Mouse (Mus musculus) stomach, postnatal 0 days (tissue): ENCODE data around the gene Rbms2. TPM values are rescaled to one million over a fixed set of nuclear protein-coding genes. Genes with fewer than 3 reads are reported as not detected.

ENCODE experiments used
- ATAC-seq: fragments of 200-750 bp; cut with Nextera tagmentation; 2 replicates; pipeline ENCODE4 v1.8.0; 2017; ENCODE audit not compliant: low FRiP score, low TSS enrichment
- DNase-seq: peaks from one replicate; pipeline ENCODE4 v3.0.0-alpha.2; 2016; ENCODE audit warnings: low spot score
- H3K27ac ChIP-seq: fragments of 300-500 bp; sonication (generic); replicated peaks from 2 replicates; pipeline ENCODE4 v1.5.1; 2014; ENCODE audit warnings: mild to moderate bottlenecking, control low read depth
- H3K27me3 ChIP-seq: fragments of 300-500 bp; sonication (generic); 2 replicates; pipeline ENCODE4 v1.6.1; 2014; ENCODE audit warnings: low read length; ENCODE audit not compliant: control insufficient read depth, insufficient read depth
- H3K36me3 ChIP-seq: fragments of 300-500 bp; sonication (generic); 2 replicates; pipeline ENCODE4 v1.6.1; 2014; ENCODE audit warnings: low read length, mixed read lengths; ENCODE audit not compliant: control insufficient read depth, insufficient read depth
- H3K4me1 ChIP-seq: fragments of 300-500 bp; sonication (generic); replicated peaks from 2 replicates; pipeline ENCODE4 v1.6.1; 2014; ENCODE audit warnings: antibody characterized with exemption; ENCODE audit not compliant: control insufficient read depth, insufficient read depth
- H3K4me2 ChIP-seq: fragments of 300-500 bp; sonication (generic); replicated peaks from 2 replicates; pipeline ENCODE4 v1.6.1; 2014; ENCODE audit warnings: low read depth, mild to moderate bottlenecking, control low read depth, moderate library complexity
- H3K4me3 ChIP-seq: fragments of 300-500 bp; sonication (generic); 2 replicates; pipeline ENCODE4 v1.5.1; 2014; ENCODE audit warnings: low read depth, low read length, control low read depth
- H3K9ac ChIP-seq: fragments of 300-500 bp; sonication (generic); 2 replicates; pipeline ENCODE4 v1.6.1; 2014; ENCODE audit warnings: mild to moderate bottlenecking, low read length, control low read depth, mixed read lengths
- H3K9me3 ChIP-seq: fragments of 300-500 bp; sonication (generic); 2 replicates; pipeline ENCODE4 v1.6.1; 2016; ENCODE audit warnings: low read length; ENCODE audit not compliant: control insufficient read depth
- CTCF ChIP-seq: IDR thresholded peaks from 2 replicates; pipeline ENCODE4 v1.5.1; 2016; ENCODE audit warnings: antibody characterized with exemption, low read depth, mild to moderate bottlenecking, moderate library complexity
- EP300 ChIP-seq: optimal IDR thresholded peaks from 2 replicates; pipeline ENCODE3; 2016; ENCODE audit warnings: antibody characterized with exemption
- WGBS: fragments of 180-500 bp; shearing (Covaris S2); extraction: QIAGEN DNeasy Blood & Tissue Kit; methylation state at CpG from one replicate; pipeline ENCODE4 v1.1.7; 2014; 5-methylcytosine and 5-hydroxymethylcytosine counted together
- polyA plus RNA-seq: library from polyadenylated mRNA; unstranded; fragments of >200 nt; fragmentation: Nextera tagmentation; extraction: Ambion mirVana; gene quantifications from 2 replicates; pipeline ENCODE4 v1.2.1, GENCODE M21; 2015

Gene Rbms2
- polyA plus RNA-seq, 1 experiment from 2014 or later = 15.5 TPM

DNA sequence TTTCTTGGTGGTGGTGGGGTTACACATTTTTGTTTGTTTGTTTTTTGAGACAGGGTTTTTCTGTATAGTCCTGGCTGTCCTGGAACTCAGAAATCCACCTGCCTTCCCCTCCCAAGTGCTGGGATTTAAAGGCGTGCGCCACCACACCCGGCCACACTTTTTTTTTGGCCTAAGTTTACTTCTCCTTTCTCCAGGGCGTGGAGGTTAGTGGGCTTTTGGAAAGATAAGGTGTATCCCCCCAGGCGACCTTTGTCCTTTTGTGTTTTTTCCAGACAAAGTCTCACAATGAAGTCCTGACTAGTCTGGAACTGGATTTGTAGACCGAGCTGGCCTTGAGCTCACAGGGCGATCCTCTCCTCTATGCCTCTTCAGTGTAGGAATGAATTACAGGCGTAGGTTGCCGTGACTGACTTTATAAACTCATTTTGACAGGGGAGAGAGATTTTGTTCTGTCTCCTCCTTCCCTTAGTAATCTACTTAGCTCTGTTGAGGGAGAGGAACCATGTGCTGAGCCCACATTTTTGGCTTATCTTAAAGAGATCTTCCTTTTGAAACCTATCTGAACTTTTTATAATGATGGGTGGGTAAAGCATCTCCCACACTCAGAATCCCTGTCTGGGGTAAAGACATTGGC lies 85.0 kb downstream of the Rbms2 start:
- WGBS = 33% methylated on average over 9 of the region's 9 CpGs
- TF ChIP-seq EP300 (no peak), CTCF (no peak)

DNA sequence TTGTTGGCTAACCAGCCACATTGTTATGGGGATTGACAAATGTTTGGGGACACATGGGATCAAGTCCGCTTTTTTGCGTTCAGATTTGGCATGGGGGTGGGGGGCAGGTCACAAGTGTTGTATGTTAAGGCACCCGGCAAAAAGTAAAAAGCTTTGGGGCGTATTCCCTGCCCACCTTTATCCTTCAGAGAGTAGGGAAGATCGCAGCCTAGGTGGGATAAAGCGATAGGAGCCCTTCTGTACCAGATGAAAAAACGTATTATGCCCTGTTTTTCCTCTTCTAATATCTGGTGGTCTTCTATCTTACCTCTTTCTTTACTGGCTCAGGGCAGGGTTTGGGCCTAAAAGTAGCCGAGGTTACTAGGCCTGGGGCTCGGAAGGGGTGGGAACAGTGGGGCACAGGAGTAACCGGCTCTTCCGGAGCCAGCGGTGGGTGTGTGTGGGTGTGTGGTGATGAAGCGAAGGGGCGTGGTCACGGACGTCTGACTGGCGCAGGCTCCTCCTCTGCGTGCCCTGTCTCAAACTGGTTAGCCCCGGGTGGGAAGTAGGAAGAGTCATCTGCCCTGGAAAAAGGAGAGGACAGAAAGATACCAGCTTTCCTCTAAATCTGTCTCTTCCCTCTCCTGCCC lies 85.6 kb downstream of the Rbms2 start:
- Histone ChIP-seq H3K27me3 (no peaks in the 10 kb centered on the region), H3K36me3 (peaks cover 6% of the 10 kb centered on the region), H3K9ac (peak overlapping the region; percentile 89; the same call in 1 of the 2 replicates), H3K27ac (peak overlapping the region; percentile 97), H3K4me3 (peak overlapping the region; percentile 19; the same call in 1 of the 2 replicates), H3K4me1 (no peaks in the 10 kb centered on the region; the same call in none of the 2 replicates), H3K4me2 (peak overlapping the region; percentile 83), H3K9me3 (no peaks in the 10 kb centered on the region)
- DNase-seq (peak; percentile 93), ATAC-seq (peak; percentile 77)
- TF ChIP-seq EP300 (no peak), CTCF (no peak)
- 15% methylated on average over 19 of the region's 19 CpGs for WGBS

More for the DNA sequence above, 85.0 kb downstream of the Rbms2 start:
- no peaks in the 10 kb centered on the region; the same call in none of the 2 replicates for H3K4me1 ChIP-seq
- H3K9ac ChIP-seq = no peak overlapping the region
- ATAC-seq (no peak), DNase-seq (no peak)
- peak overlapping the region; percentile 83 for H3K4me2 ChIP-seq
- peak overlapping the region; percentile 97 for H3K27ac ChIP-seq
- H3K27me3 ChIP-seq = no peaks in the 10 kb centered on the region
- H3K4me3 ChIP-seq = peak overlapping the region; percentile 2; the same call in 1 of the 2 replicates
- no peaks in the 10 kb centered on the region for H3K9me3 ChIP-seq
- no peaks in the 10 kb centered on the region; the same call in 1 of the 2 replicates for H3K36me3 ChIP-seq

DNA sequence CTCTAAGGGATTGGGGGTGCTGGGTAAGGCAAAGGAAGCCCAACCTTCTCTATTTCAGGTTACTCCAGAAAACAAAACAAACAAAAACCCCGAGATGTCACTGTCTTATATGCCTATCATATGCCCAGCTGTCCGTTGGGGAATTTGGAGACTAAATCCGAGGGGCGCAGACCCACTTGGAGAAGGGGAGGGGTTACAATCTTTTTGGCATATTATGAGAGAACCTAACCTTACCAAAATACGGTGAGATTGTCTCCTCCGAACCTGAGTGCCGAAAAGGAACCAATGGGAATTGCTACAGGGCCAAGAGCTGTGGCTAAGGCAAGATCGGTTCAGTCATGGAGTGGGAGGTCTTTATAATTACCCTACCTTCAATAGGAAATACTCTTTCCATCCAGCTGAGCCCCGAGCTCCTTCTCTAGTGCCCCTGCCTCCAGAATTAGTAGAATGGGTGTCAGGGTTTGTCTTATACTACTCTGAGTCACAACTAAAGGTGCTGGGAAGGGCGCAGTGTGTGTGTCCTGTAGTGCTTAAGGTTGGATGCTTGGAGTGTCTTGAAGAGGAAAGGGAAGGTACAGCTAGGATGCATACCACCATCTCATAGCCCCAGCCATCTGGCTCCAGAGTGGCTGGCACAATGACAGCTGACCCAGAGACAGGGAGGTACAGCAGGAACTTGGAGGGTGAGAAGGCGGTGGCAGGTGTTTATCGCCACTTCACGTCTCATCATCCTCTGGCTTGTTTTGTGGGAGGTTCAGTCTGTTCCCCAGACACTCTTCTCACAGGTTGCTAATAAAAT lies 86.4 kb downstream of the Rbms2 start:
- Histone ChIP-seq H3K27ac (peak overlapping the region; percentile 97), H3K4me3 (peak overlapping the region; percentile 85), H3K4me1 (no peaks in the 10 kb centered on the region; the same call in none of the 2 replicates), H3K36me3 (peaks cover 12% of the 10 kb centered on the region), H3K9ac (peak overlapping the region; percentile 89), H3K27me3 (no peaks in the 10 kb centered on the region), H3K4me2 (peak overlapping the region; percentile 83), H3K9me3 (no peaks in the 10 kb centered on the region)
- no peak for TF ChIP-seq CTCF
- TF ChIP-seq EP300 = no peak
- DNase-seq = peak; percentile 47
- ATAC-seq = no peak
- WGBS = 35% methylated on average over 13 of the region's 13 CpGs

DNA sequence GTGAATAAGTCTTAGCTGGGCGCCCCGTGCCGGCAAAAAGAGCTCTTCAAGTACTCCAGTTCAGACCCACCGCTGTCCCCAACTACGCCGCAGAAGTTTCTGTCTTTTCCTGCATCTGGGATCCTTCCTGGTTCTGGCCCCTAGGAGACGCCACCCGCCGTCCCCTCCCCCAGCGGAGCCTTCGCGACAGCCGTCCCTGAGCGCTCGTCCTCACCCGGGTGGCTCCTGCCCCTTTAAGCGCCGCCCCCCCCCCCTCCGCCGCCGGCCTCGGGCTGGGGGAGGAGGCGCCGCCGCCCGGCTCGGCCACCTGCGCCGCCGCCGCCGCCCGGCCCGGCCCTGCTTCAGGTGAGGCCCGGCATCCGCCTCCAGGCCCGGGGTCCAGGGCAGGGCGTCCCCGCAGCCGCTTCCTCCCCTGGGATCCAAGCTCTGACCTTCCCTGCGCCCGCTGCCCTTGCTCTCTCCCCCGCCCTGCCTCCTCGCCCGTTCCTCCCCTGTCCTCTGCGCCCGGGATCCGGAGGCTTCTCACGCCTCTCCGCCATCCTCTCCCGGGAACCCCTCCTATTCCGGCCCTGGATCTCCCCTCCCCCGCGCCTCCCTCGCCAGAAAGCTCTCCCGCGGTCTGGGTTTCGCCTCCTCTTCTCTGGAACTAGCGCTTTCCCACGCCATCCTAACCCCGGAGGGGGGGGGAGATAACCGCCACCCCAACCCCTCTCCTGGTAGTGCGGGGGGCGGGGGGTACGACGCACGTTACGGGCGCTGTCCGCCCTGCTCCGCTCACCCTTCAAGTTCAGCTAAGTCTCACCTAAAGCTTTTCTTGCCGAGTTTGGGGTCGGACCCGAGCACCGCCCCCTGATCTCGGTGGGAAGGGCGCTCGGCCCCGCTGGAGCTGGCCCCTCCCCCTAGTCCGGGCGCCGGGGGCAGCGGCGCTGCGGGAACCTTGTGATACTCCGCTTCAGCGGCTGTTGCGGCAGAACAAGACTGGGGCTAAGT lies 87.3 kb downstream of the Rbms2 start:
- Histone ChIP-seq H3K27me3 (no peaks in the 10 kb centered on the region), H3K27ac (peak overlapping the region; percentile 97), H3K4me1 (no peaks in the 10 kb centered on the region; the same call in none of the 2 replicates), H3K36me3 (peaks cover 18% of the 10 kb centered on the region), H3K9me3 (no peaks in the 10 kb centered on the region), H3K4me2 (peak overlapping the region; percentile 83), H3K4me3 (peak overlapping the region; percentile 85), H3K9ac (peak overlapping the region; percentile 89)
- TF ChIP-seq CTCF (peak; percentile 64), EP300 (no peak)
- DNase-seq = peak; percentile 92
- ATAC-seq = peak; percentile 67
- under 1% methylated on average over 70 of the region's 88 CpGs for WGBS
